Mouse (Mus musculus) embryonic fibroblast, embryonic 13.5 days (primary cell): ENCODE data around the gene Tspan2. TPM values are rescaled to one million over a fixed set of nuclear protein-coding genes. Genes with fewer than 3 reads are reported as not detected.

Experiments used
- H3K27ac ChIP-seq: 2 replicates; pipeline ENCODE4 v1.5.1; 2012; ENCODE audit warnings: low read length, control low read depth, inconsistent platforms; ENCODE audit not compliant: insufficient read depth
- H3K4me1 ChIP-seq: 2 replicates; pipeline ENCODE4 v1.6.1; 2011; ENCODE audit warnings: low read length; ENCODE audit not compliant: control insufficient read depth, insufficient read depth
- H3K4me3 ChIP-seq: 2 replicates; pipeline ENCODE4 v1.5.1; 2011; ENCODE audit warnings: mild to moderate bottlenecking, control low read depth, low read length; ENCODE audit not compliant: insufficient read depth
- CTCF ChIP-seq: IDR thresholded peaks from 2 replicates; pipeline ENCODE4 v1.5.1; 2011; ENCODE audit warnings: mild to moderate bottlenecking, control low read depth, low read length, moderate library complexity, borderline replicate concordance; ENCODE audit not compliant: insufficient read depth
- POLR2A ChIP-seq: IDR thresholded peaks from 2 replicates; pipeline ENCODE4 v1.6.1; 2011; ENCODE audit warnings: low read depth, mild to moderate bottlenecking, control low read depth, low read length, moderate library complexity
- polyA plus RNA-seq: library from polyadenylated mRNA; stranded (reverse); fragments of >200 nt; gene quantifications from 2 replicates; pipeline ENCODE4 v1.2.4, GENCODE M21; 2011; ENCODE audit warnings: low read depth; ENCODE audit not compliant: missing spikeins, insufficient read length

The Tspan2 gene
- polyA plus RNA-seq, 1 experiment: 17.3 TPM

GRCm38 (mm10) chr3:102743202-102743601, 8.9 kb downstream of the Tspan2 start:
- Histone ChIP-seq H3K4me3 (no peak overlapping the region), H3K4me1 (peaks cover 7% of the 10 kb centered on the region; the same call in 1 of the 2 replicates), H3K27ac (no peak overlapping the region)
- TF ChIP-seq POLR2A (no peak), CTCF (no peak)

DNA sequence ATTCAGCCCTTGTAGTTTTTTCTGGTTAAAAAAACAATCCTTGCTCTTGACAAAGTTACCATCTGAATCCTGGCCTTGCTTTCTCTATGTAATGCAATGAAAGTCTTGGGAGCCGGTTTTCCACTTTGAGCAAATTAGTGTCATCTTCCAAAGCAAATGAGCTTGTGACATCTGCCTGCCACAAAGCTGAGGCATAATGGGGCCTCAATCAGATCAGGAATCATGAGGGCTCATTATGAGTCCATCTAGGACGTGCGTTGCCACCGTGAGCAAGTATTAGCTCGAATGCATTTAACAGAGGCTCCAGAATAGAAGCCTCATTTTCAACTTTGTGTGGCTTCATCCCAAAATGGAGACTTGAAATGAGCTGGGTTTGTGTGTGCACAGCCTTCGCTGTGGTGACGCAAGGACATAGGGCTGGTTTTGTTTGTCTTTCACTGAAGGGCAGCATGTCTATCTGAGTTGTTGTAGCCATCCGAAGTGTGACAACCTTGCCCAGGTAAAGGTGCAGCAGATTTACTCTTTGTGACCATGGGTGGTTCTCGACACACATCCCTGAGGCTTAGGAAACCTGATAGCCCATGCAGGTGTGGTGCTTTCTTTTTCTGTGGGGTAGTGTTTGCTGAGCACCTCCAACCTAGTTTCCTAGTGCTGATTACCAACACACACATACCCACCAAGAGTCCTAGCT, 9.6 kb downstream of the Tspan2 start:
- no peak for TF ChIP-seq POLR2A
- no peak for TF ChIP-seq CTCF
- Histone ChIP-seq H3K4me1 (peaks cover 7% of the 10 kb centered on the region; the same call in 1 of the 2 replicates), H3K4me3 (no peak overlapping the region), H3K27ac (no peak overlapping the region)

DNA sequence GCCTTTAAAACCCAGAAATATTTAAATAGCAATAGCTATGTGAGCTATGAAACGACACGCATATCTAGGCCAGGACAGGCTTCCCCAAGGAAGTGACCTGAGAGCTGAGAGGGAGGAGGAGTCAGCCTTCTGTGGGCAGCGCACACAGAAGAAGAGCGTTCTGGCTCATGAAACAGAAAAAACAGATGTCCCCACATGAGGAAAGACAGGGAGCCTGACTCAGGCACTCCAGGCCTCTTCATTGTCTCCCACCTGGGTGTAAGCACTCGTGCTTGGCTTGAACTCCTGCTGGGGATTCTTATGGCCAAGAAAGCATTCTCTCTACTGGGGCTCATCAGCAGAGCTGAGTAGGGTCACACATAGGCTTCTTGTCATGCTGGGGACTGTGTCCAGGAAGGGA, 10.3 kb downstream of the Tspan2 start:
- no peak overlapping the region for H3K27ac ChIP-seq
- H3K4me3 ChIP-seq: no peak overlapping the region
- no peak for TF ChIP-seq POLR2A
- TF ChIP-seq CTCF: no peak
- H3K4me1 ChIP-seq: peaks cover 7% of the 10 kb centered on the region; the same call in 1 of the 2 replicates

DNA sequence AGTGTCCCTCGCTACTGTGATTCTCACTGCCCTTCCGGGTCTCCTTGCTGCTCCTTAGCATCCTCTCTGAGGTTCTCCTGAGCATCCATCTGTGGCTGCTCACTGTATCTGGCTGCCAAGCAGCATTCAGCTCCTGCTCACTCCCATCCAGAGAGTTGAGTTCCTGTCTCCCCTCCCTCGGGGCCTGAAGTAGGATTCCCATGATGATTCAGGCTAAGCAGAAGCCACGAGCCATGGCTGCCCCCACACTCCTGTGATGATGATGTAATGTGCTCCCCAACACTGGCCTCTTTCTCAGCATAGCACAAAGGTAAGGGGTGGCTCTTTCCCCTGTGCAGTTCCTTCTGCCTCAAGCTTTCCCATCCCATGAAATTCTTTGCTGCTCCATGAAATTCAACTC, 11.8 kb downstream of the Tspan2 start:
- no peak for TF ChIP-seq POLR2A
- no peak for TF ChIP-seq CTCF
- Histone ChIP-seq H3K4me1 (peaks cover 7% of the 10 kb centered on the region; the same call in 1 of the 2 replicates), H3K4me3 (no peak overlapping the region), H3K27ac (no peak overlapping the region)

DNA sequence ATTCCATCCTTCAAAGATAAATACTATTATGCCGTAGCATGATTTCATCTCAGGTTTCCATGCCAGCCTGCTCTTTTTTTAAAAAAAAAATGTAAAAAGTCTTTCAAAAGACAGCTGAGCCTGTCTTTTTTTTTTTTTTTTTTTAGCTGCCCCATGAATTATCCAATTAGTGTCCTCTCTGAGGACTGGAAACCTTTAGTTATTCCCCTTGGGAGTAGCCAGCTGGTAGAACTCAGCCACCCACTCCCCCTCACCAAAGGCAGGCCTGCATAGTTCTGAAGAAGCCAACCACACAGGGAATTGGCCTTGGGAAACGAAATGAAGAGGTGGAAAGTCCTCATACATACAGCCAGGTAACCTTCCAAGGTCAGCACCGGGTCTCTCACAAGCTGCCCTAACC, 13.7 kb downstream of the Tspan2 start:
- H3K27ac ChIP-seq: no peak overlapping the region

DNA sequence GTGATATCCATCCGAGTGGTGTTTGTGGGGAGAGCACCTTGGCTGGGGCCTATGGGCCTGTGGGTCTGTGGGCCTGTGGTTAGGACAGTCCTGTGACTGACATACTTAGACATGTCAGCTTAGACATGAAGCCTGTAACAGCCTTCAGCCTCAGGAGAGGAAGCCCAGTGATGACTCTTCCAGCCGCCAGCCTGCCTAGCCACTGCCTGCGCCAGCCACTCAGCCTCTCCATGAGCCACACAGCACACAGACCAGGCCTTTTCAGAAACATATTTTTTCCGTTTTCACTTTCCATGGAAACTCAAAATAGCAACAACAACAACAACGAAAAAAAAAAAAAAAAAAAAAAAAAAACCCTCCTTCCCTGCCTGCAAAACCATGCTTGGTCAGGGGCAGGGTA, 14.4 kb downstream of the Tspan2 start:
- peaks cover 7% of the 10 kb centered on the region; the same call in 1 of the 2 replicates for H3K4me1 ChIP-seq
- H3K4me3 ChIP-seq: no peak overlapping the region
- H3K27ac ChIP-seq: no peak overlapping the region
- TF ChIP-seq POLR2A (no peak), CTCF (no peak)

More for the DNA sequence above, 13.7 kb downstream of the Tspan2 start:
- TF ChIP-seq POLR2A (no peak), CTCF (no peak)
- Histone ChIP-seq H3K4me3 (no peak overlapping the region), H3K4me1 (peaks cover 7% of the 10 kb centered on the region; the same call in 1 of the 2 replicates)

DNA sequence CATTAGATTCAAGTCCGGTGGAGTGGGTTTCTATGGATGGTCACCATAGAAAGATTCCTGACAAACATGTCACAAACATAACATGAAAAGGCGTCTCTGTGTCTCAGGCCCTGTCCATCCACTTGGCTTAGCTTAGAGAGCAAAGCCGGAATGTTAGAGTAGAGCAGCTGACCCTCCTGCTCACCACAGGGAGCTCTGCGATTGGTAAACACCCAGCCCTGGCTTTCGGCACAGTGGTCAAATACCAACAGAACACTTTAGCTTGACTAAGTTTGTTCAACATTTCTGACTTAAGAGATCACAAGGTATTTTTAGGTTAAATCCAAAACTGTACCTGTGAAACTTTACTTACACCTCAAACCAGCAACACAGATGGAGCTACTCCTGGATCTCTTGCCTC, 16.8 kb downstream of the Tspan2 start:
- no peak overlapping the region for H3K4me3 ChIP-seq
- TF ChIP-seq POLR2A (no peak), CTCF (no peak)
- H3K4me1 ChIP-seq: peaks cover 8% of the 10 kb centered on the region
- H3K27ac ChIP-seq: no peak overlapping the region

DNA sequence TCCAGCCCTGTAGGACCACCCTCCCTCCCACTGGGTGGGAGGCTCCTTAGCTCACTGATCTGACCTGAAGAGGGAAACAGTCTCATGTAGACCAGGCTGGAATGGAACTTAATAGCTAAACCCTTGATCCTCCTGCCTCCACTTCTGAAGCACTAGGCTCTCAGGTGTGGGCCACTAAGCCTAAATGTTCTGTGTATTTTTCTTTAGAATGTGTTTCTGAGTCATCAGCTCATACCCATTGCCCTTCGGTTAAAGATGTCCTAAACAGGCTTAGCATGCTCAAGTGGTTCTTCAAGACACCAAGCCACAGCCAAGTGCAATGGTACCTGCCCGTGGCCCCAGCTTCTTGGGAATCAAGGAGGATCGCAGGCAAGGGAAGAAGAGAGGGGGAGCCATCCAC, 17.2 kb downstream of the Tspan2 start:
- no peak overlapping the region for H3K27ac ChIP-seq
- H3K4me3 ChIP-seq: no peak overlapping the region
- H3K4me1 ChIP-seq: peaks cover 10% of the 10 kb centered on the region
- TF ChIP-seq CTCF (no peak), POLR2A (no peak)

GRCm38 (mm10) chr3:102752053-102752452, 17.7 kb downstream of the Tspan2 start:
- peaks cover 14% of the 10 kb centered on the region for H3K4me1 ChIP-seq

GRCm38 (mm10) chr3:102752457-102752856, 18.1 kb downstream of the Tspan2 start:
- peaks cover 14% of the 10 kb centered on the region for H3K4me1 ChIP-seq
- TF ChIP-seq CTCF (no peak), POLR2A (no peak)
- no peak overlapping the region for H3K27ac ChIP-seq
- H3K4me3 ChIP-seq: no peak overlapping the region

More at GRCm38 (mm10) chr3:102752053-102752452, 17.7 kb downstream of the Tspan2 start:
- TF ChIP-seq CTCF: no peak
- no peak for TF ChIP-seq POLR2A
- H3K27ac ChIP-seq: no peak overlapping the region
- H3K4me3 ChIP-seq: no peak overlapping the region

DNA sequence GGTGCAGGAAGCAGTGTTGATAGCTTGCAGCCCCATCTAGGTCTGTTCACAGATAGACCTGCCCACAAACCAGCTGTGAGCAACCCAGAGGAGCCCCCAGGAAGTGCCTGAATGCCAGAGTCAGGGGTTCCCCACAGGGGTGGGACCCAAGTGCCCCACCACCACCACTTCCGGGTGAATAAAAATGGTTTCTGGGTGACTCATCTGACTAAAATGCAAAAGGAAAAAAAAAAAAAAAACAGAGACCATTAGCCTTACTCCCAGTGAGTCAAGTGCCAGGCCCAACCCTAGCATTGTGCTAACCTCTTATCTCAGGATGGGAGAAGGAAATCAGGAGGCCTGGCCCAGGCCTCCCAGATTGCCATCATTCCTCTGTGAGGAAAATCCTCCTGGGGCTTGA, 21.5 kb downstream of the Tspan2 start:
- Histone ChIP-seq H3K4me1 (peaks cover 14% of the 10 kb centered on the region), H3K27ac (peak overlapping the region; percentile 21; the same call in 1 of the 2 replicates), H3K4me3 (no peak overlapping the region)
- TF ChIP-seq CTCF: no peak
- TF ChIP-seq POLR2A: no peak
